Mouse (Mus musculus): ENCODE measurements around the gene Exoc4.

GRCm38 (mm10) chr6:33913486-33913885, 664.6 kb downstream of the Exoc4 start:
- TF ChIP-seq CTCF (IDR thresholded peaks at IDR 0.05; ENCODE audit: borderline replicate concordance, insufficient read depth, low read depth, low read length) (no peak), POLR2A (IDR thresholded peaks at IDR 0.05; ENCODE audit: borderline replicate concordance, insufficient read depth, low read length) (no peak)
